Mouse (Mus musculus): Measurements from ENCODE around the gene Gcdh. TPM values are rescaled to one million over a fixed set of nuclear protein-coding genes. Genes with fewer than 3 reads are reported as not detected.
"Not testable (repeated sequence)": the region's sequence is repeated elsewhere in the genome, so short reads cannot be mapped to it uniquely, and the experiment has no call there.

The Gcdh gene
- polyA plus RNA-seq, 1 experiment from 2014 or later: 33.9 TPM

DNA sequence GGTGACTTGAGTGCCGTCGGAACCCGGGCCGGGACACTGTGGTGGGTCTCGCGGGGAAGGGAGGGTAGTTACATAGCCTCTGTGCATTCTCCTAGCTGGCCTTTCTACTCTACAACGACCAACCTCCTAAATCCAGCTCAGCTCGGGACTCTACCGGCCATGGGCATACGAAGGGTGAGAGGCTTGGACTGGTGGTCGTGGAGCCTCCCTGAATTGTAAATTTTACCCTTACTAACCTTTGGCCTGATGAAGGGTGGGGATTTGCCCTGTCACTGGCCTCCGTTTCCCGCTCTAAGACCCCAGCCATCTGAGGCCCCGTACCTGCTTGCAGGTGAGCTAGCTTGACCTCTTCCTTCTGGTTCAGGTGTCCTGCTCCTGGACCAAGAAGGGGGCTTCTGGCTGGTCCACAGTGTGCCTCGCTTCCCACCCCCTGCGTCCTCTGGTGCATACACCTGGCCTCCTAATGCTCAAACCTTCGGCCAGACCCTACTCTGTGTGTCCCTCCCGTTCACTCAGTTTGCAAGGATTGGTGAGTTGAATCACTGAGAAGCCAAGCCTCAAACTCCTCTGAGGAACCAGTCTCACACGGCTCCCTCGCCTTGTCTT is 15.5 kb upstream of the Gcdh start:
- peak overlapping the region; percentile 73 for H3K4me2 ChIP-seq (replicated peaks)
- peaks cover 31% of the 10 kb centered on the region for H3K36me3 ChIP-seq
- H3K9ac ChIP-seq (replicated peaks): peak overlapping the region; percentile 65
- peaks cover 71% of the 10 kb centered on the region for H3K27me3 ChIP-seq
- peaks cover 18% of the 10 kb centered on the region for H3K4me1 ChIP-seq
- peak; percentile 6; the same call in 1 of the 2 replicates for ATAC-seq (ENCODE audit: low FRiP score, low read depth)
- H3K9me3 ChIP-seq: peaks cover 2% of the 10 kb centered on the region; the same call in 1 of the 2 replicates
- 48% methylated on average over 20 of the region's 20 CpGs for WGBS
- no peak overlapping the region for H3K27ac ChIP-seq (replicated peaks)
- H3K4me3 ChIP-seq: peak overlapping the region; percentile 51

DNA sequence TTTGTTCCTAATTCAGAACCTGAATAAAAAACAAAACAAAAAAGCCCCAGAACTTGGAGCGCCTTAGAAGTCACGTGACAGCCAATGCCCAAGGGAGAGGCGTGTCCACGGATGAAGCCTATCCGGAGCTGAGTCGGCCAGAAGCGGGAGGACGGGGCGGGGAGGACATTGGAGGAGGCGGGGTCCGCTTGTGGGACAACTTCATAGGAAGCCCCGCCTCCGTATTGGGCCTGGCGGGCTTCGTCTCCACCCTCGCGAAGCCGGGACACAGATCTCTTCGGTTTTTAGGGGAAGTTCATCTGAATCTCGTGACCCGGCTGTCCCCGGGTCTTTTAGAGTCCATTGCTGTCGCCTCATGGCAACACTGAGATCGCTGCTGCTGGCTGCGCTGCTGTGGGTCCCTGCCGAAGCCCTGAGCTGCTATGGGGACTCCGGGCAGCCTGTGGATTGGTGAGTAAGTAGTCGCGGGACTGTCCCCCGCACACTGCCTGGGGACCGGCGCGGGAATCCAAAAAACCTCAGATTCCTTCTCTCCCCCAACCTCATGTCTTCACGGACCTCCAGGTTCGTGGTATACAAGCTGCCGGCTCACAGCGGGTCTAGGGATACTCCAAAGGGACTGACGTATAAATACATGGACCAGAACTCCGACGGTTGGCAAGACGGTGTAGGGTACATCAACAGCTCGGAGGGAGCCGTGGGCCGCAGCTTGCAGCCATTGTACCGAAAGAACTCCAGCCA is 14.9 kb upstream of the Gcdh start, which contains the start of gene Dnase2a:
TSS of gene Dnase2a (plus strand) at position 140 of the 741 bp plus-strand sequence.
- Histone ChIP-seq H3K36me3 (peaks cover 27% of the 10 kb centered on the region), H3K4me3 (peak within 1 kb of the TSS; percentile 51), H3K27ac (replicated peaks) (0 out of 2 replicates have a peak within 1 kb of the TSS, but pooled peaks have one; percentile 20), H3K9me3 (no peaks in the 10 kb centered on the region), H3K4me1 (peaks cover 19% of the 10 kb centered on the region), H3K27me3 (peaks cover 70% of the 10 kb centered on the region), H3K4me2 (replicated peaks) (peak within 1 kb of the TSS; percentile 73), H3K9ac (replicated peaks) (peak within 1 kb of the TSS; percentile 65)
- under 1% methylated on average over 45 of the region's 45 CpGs for WGBS
- peak; percentile 92 for ATAC-seq (ENCODE audit: low FRiP score, low read depth)

DNA sequence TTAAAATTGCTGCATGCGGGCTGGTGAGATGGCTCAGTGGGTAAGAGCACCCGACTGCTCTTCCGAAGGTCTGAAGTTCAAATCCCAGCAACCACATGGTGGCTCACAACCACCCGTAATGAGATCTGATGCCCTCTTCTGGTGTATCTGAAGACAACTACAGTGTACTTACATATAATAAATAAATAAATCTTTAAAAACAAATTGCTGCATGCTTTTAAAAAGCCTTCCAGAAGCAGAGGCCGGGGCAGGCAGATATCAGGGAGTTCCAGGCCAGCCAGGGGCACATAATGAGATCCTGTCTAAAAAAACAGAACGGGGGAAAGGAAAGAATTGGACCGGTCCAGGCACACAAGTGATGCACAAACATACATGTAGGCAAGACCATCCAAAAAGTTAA is 14.3 kb upstream of the Gcdh start:
- H3K4me3 ChIP-seq: peak overlapping the region; percentile 51
- H3K27ac ChIP-seq (replicated peaks); H3K9me3 ChIP-seq; H3K9ac ChIP-seq (replicated peaks): not testable (repeated sequence)
- H3K4me2 ChIP-seq (replicated peaks): peak overlapping the region; percentile 73
- WGBS: 36% methylated on average over 7 of the region's 7 CpGs
- peaks cover 20% of the 10 kb centered on the region for H3K4me1 ChIP-seq
- H3K27me3 ChIP-seq: peaks cover 70% of the 10 kb centered on the region
- ATAC-seq (ENCODE audit: low FRiP score, low read depth): peak; percentile 13; the same call in 1 of the 2 replicates
- H3K36me3 ChIP-seq: peaks cover 25% of the 10 kb centered on the region

DNA sequence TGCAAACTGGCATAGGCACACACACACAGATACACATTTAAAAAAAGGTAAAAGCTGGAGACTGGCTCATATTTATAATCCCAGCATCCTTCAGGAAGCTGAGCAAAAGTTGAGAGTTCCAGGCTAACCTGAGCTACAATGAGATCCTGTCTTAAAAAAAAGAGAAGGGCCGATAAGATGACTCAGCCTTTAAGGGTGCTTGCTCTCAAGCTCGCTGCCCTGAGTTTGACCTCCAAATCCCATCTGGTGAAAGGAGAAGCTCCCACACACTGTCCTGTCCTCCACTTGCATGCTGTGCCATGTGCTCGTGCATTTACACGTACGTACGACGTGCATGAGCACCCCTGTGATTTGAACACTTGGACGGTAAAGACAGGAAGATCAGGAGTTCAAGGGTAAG is 13.8 kb upstream of the Gcdh start:
- peaks cover 20% of the 10 kb centered on the region for H3K36me3 ChIP-seq
- ATAC-seq (ENCODE audit: low FRiP score, low read depth): no peak
- H3K27ac ChIP-seq (replicated peaks): no peak overlapping the region
- H3K27me3 ChIP-seq: peaks cover 70% of the 10 kb centered on the region
- WGBS: 81% methylated on average over 8 of the region's 8 CpGs
- H3K9ac ChIP-seq (replicated peaks): no peak overlapping the region
- peaks cover 19% of the 10 kb centered on the region for H3K4me1 ChIP-seq
- H3K4me3 ChIP-seq: no peak overlapping the region
- H3K4me2 ChIP-seq (replicated peaks): no peak overlapping the region
- H3K9me3 ChIP-seq: no peaks in the 10 kb centered on the region

DNA sequence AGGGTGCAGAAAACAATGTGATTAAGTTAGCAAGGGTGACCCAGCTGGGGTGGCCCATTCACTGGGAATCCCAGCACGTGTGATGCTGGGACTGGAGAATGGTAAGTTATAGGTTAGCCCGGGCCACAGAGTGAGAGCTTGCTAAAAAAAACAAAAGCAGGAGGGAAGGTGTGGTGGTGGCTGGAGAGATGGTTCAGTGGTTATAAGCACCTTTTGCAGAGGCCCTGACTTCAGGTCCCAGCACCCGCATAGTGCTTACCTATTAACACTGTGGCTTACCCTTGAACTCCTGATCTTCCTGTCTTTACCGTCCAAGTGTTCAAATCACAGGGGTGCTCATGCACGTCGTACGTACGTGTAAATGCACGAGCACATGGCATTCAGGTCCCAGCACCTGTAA is 13.3 kb upstream of the Gcdh start:
- Histone ChIP-seq H3K4me2 (replicated peaks) (no peak overlapping the region), H3K9me3 (no peaks in the 10 kb centered on the region), H3K4me3 (no peak overlapping the region), H3K4me1 (peaks cover 23% of the 10 kb centered on the region), H3K27ac (replicated peaks) (no peak overlapping the region), H3K36me3 (peaks cover 16% of the 10 kb centered on the region), H3K9ac (replicated peaks) (no peak overlapping the region), H3K27me3 (peaks cover 70% of the 10 kb centered on the region)
- WGBS: 89% methylated on average over 9 of the region's 9 CpGs
- ATAC-seq (ENCODE audit: low FRiP score, low read depth): no peak

DNA sequence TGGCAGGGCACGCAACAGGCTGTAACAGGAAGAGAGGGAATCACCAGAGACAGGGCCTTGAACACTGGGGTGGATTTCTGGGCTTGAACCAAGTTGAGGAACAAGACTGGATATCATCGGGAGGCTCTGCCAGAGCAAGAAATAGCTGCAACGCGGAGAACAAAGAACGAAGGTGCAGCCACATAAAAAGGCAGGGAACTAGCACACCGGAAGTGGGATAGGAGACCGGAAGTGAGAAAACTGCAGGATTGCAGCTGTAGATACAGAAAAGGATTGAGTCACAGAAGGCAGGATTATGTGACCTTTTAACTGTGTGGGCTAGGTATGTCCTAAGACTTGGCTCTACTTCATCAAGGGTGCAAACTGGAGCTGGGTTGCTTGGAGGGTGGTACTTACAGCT is 10.6 kb upstream of the Gcdh start:
- no peaks in the 10 kb centered on the region for H3K9me3 ChIP-seq
- H3K27ac ChIP-seq (replicated peaks): no peak overlapping the region
- H3K4me1 ChIP-seq: peaks cover 23% of the 10 kb centered on the region
- no peak overlapping the region for H3K4me3 ChIP-seq
- peaks cover 67% of the 10 kb centered on the region for H3K27me3 ChIP-seq
- no peak for ATAC-seq (ENCODE audit: low FRiP score, low read depth)
- H3K36me3 ChIP-seq: no peaks in the 10 kb centered on the region
- 90% methylated on average over 7 of the region's 7 CpGs for WGBS
- no peak overlapping the region for H3K9ac ChIP-seq (replicated peaks)
- H3K4me2 ChIP-seq (replicated peaks): no peak overlapping the region

DNA sequence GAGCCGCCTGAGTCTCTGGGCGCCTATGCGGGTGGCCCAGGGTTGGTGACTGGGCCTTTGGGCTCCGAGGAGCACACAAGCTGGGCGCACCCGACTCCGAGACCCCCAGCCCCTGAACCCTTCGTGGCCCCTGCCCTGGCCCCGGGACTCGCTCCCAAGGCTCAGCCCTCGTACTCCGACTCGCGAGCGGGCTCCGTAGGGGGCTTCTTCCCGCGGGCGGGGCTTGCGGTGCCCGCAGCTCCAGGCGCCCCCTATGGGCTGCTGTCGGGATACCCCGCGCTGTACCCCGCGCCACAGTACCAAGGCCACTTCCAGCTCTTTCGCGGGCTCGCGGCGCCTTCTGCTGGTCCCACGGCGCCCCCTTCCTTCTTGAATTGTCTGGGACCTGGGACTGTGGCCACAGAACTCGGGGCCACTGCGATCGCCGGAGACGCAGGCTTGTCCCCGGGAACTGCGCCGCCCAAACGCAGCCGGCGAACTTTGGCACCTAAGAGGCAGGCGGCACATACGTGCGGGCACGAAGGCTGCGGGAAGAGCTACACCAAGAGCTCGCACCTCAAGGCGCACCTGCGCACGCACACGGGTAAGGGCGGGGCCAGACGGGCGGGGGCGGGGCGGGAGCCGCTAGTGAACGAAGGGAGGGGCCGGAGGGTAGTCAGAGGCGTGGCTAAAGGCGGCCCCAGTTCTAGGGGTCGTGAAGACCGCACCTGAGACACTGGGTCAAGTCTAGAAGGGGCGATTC is 9.4 kb upstream of the Gcdh start:
- under 1% methylated on average over 68 of the region's 68 CpGs for WGBS
- Histone ChIP-seq H3K27ac (replicated peaks) (no peak overlapping the region), H3K36me3 (no peaks in the 10 kb centered on the region), H3K4me1 (peaks cover 15% of the 10 kb centered on the region), H3K27me3 (peaks cover 59% of the 10 kb centered on the region), H3K4me2 (replicated peaks) (peak overlapping the region; percentile 92), H3K9ac (replicated peaks) (peak overlapping the region; percentile 60), H3K4me3 (peak overlapping the region; percentile 56), H3K9me3 (no peaks in the 10 kb centered on the region)
- ATAC-seq (ENCODE audit: low FRiP score, low read depth): peak; percentile 86

DNA sequence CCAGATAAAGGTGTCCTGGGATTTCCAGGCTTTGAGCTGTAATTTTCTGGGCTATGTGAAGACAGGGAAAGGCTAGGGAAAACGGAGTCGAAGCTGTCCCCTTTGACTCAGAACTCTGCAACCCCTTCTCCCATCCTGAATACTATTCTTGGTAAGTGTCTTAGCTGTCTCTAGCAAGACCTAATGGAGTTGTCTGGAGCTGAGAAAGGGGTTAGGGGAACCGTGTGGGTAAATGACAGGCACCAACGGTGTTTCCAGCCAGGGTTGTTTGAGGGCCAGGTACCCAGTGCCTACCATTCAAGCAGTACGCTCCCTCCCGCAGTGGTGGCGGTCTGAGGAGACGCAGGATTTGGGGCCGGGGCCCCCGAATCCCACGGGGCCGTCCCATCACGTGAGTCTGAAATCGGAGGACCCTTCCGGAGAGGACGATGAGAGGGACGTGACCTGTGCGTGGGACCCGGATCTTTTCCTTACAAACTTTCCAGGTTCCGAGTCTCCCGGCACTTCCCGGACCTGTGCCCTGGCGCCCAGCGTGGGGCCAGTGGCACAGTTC is 8.7 kb upstream of the Gcdh start:
- Histone ChIP-seq H3K4me2 (replicated peaks) (peak overlapping the region; percentile 92), H3K27ac (replicated peaks) (no peak overlapping the region), H3K36me3 (no peaks in the 10 kb centered on the region), H3K4me3 (peak overlapping the region; percentile 56), H3K4me1 (peaks cover 15% of the 10 kb centered on the region), H3K9ac (replicated peaks) (peak overlapping the region; percentile 60), H3K9me3 (no peaks in the 10 kb centered on the region), H3K27me3 (peaks cover 59% of the 10 kb centered on the region)
- ATAC-seq (ENCODE audit: low FRiP score, low read depth): no peak; the same call in 1 of the 2 replicates
- 3% methylated on average over 24 of the region's 24 CpGs for WGBS

DNA sequence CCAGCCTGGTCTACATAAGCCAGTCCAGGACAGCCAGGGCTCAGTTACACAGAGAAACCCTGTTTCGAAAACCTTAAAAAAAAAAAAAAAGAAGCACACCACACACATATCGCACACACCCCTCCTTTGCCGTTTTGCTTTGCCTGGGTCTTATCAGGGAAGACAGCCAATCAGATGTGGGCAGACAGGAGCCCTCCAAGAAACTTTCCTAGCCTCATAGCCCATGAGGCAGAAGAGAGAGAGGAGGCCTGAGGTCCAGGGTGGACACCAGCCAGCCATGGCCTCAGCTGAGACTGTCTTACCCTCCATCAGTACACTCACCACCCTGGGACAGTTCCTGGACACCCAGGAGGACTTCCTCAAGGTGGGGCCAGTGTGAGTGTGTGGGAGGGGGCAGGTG is 8.0 kb upstream of the Gcdh start, which contains the start of gene Klf1:
TSS of gene Klf1 (plus strand) at position 177 of the 400 bp plus-strand sequence.
- ATAC-seq (ENCODE audit: low FRiP score, low read depth): no peak
- no peak within 1 kb of the TSS for H3K27ac ChIP-seq (replicated peaks)
- peaks cover 15% of the 10 kb centered on the region for H3K4me1 ChIP-seq
- H3K4me2 ChIP-seq (replicated peaks): peak within 1 kb of the TSS; percentile 92
- 89% methylated on average over 3 of the region's 3 CpGs for WGBS
- no peaks in the 10 kb centered on the region for H3K9me3 ChIP-seq
- H3K9ac ChIP-seq (replicated peaks): peak within 1 kb of the TSS; percentile 60
- H3K36me3 ChIP-seq: no peaks in the 10 kb centered on the region
- peaks cover 59% of the 10 kb centered on the region for H3K27me3 ChIP-seq
- peak within 1 kb of the TSS; percentile 56 for H3K4me3 ChIP-seq

DNA sequence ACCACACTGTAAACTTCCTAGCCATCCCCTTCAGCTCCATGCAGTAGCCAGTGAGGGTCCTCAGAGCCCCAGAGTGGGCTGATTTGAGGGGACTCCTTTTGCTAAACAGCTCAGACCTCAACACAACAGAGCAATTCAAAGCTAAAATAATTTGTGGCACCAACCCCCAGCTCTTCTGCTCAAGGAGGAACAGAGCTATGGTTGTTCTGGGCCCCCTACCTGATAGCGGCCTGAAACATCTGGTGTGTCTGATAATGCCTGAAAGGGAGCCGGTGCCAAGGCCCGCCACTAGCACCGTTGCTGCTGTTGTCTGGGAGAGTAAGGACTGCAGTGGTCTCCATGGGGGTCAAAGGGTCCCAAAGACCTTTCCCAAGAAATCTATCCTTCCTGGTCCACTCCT is 7.3 kb upstream of the Gcdh start:
- Histone ChIP-seq H3K27ac (replicated peaks) (no peak overlapping the region), H3K4me3 (no peak overlapping the region), H3K9ac (replicated peaks) (no peak overlapping the region), H3K9me3 (no peaks in the 10 kb centered on the region), H3K4me1 (peaks cover 15% of the 10 kb centered on the region), H3K36me3 (no peaks in the 10 kb centered on the region), H3K27me3 (peaks cover 59% of the 10 kb centered on the region), H3K4me2 (replicated peaks) (no peak overlapping the region)
- WGBS: 68% methylated on average over 4 of the region's 4 CpGs
- ATAC-seq (ENCODE audit: low FRiP score, low read depth): no peak

DNA sequence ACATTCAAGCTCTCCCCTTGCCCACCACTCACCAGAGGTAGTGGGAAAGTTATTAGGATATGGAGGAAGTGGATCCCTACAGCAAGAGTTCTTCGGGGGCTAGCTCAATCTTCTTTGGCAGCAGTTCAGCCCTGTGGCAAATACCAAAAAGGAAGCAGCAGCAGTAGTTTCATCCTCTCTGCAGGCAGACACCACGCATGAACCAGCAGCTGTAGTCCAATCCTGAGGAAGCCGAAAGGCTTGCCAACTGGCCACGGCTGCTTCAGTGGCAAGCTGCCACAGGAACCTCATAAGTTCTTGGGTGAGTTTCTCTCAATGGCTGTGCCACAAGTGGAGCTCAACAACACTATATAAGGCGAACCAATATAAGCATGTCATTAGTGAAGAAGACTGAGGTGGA is 2.2 kb upstream of the Gcdh start:
- ATAC-seq (ENCODE audit: low FRiP score, low read depth): no peak
- peaks cover 16% of the 10 kb centered on the region for H3K4me1 ChIP-seq
- peaks cover 1% of the 10 kb centered on the region; the same call in 1 of the 2 replicates for H3K36me3 ChIP-seq
- WGBS: 89% methylated on average over 5 of the region's 5 CpGs
- H3K4me2 ChIP-seq (replicated peaks): no peak overlapping the region
- H3K27me3 ChIP-seq: peaks cover 13% of the 10 kb centered on the region
- H3K9me3 ChIP-seq: no peaks in the 10 kb centered on the region
- no peak overlapping the region for H3K9ac ChIP-seq (replicated peaks)
- no peak overlapping the region for H3K27ac ChIP-seq (replicated peaks)
- H3K4me3 ChIP-seq: no peak overlapping the region
